Mouse (Mus musculus): ENCODE results near the gene Msi1. TPM values are rescaled to one million over a fixed set of nuclear protein-coding genes. Genes with fewer than 3 reads are reported as not detected.

Msi1 gene
- polyA plus RNA-seq, 1 experiment from 2014 or later: 53.9 TPM

GRCm38 (mm10) chr5:115475337-115476106 lies 46.1 kb downstream of the Msi1 start:
- peak; percentile 88 for ATAC-seq
- H3K4me1 ChIP-seq (replicated peaks; ENCODE audit: control insufficient read depth, insufficient read depth, low read length): peaks cover 16% of the 10 kb centered on the region
- 6% methylated on average over 22 of the region's 22 CpGs for WGBS
- H3K27me3 ChIP-seq (replicated peaks; ENCODE audit: control insufficient read depth, insufficient read depth, low read length): no peaks in the 10 kb centered on the region
- no peak overlapping the region for H3K27ac ChIP-seq (ENCODE audit: low read length)
- H3K9me3 ChIP-seq (ENCODE audit: control insufficient read depth, low read length): no peaks in the 10 kb centered on the region
- peak overlapping the region; percentile 56 for H3K9ac ChIP-seq (replicated peaks; ENCODE audit: low read depth, low read length)
- H3K36me3 ChIP-seq (ENCODE audit: control insufficient read depth, insufficient read depth): no peaks in the 10 kb centered on the region
- peak overlapping the region; percentile 58 for H3K4me2 ChIP-seq (ENCODE audit: low read length)
- peak overlapping the region; percentile 48 for H3K4me3 ChIP-seq (replicated peaks; ENCODE audit: low read length)

GRCm38 (mm10) chr5:115476107-115476727 lies 46.8 kb downstream of the Msi1 start:
- peak; percentile 34; the same call in 1 of the 2 replicates for ATAC-seq
- Histone ChIP-seq H3K4me1 (replicated peaks; ENCODE audit: control insufficient read depth, insufficient read depth, low read length) (peaks cover 12% of the 10 kb centered on the region), H3K9me3 (ENCODE audit: control insufficient read depth, low read length) (no peaks in the 10 kb centered on the region), H3K27me3 (replicated peaks; ENCODE audit: control insufficient read depth, insufficient read depth, low read length) (no peaks in the 10 kb centered on the region), H3K9ac (replicated peaks; ENCODE audit: low read depth, low read length) (peak overlapping the region; percentile 42; the same call in 1 of the 2 replicates), H3K27ac (ENCODE audit: low read length) (no peak overlapping the region), H3K36me3 (ENCODE audit: control insufficient read depth, insufficient read depth) (no peaks in the 10 kb centered on the region), H3K4me2 (ENCODE audit: low read length) (peak overlapping the region; percentile 58), H3K4me3 (replicated peaks; ENCODE audit: low read length) (peak overlapping the region; percentile 48)
- 33% methylated on average over 12 of the region's 12 CpGs for WGBS

DNA sequence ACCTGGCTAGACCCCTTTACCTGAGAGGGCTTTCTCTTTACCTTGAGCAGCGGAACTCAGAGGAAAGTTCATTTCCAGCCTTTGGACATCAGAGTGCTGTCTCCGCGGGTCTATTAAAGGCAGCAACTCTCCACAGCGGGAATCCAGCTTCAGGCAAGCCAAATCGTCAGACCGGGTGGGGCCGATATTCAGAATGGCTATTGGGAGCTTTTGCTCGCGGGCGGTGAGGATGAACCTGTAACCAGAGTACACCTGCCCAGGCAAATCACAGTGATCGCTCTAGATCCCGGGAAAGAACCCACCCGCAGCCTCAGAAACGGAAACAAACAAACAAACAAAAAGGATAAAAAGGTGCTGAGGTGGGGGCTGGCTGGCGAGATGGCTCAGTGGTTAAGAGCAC lies 50.2 kb downstream of the Msi1 start:
- H3K9ac ChIP-seq (replicated peaks; ENCODE audit: low read depth, low read length): no peak overlapping the region
- H3K4me2 ChIP-seq (ENCODE audit: low read length): no peak overlapping the region
- no peak overlapping the region for H3K4me3 ChIP-seq (replicated peaks; ENCODE audit: low read length)
- no peak for ATAC-seq
- no peaks in the 10 kb centered on the region for H3K36me3 ChIP-seq (ENCODE audit: control insufficient read depth, insufficient read depth)
- no peak overlapping the region for H3K27ac ChIP-seq (ENCODE audit: low read length)
- no peaks in the 10 kb centered on the region for H3K27me3 ChIP-seq (replicated peaks; ENCODE audit: control insufficient read depth, insufficient read depth, low read length)
- no peaks in the 10 kb centered on the region for H3K9me3 ChIP-seq (ENCODE audit: control insufficient read depth, low read length)
- peaks cover 30% of the 10 kb centered on the region for H3K4me1 ChIP-seq (replicated peaks; ENCODE audit: control insufficient read depth, insufficient read depth, low read length)
- 37% methylated on average over 15 of the region's 15 CpGs for WGBS

DNA sequence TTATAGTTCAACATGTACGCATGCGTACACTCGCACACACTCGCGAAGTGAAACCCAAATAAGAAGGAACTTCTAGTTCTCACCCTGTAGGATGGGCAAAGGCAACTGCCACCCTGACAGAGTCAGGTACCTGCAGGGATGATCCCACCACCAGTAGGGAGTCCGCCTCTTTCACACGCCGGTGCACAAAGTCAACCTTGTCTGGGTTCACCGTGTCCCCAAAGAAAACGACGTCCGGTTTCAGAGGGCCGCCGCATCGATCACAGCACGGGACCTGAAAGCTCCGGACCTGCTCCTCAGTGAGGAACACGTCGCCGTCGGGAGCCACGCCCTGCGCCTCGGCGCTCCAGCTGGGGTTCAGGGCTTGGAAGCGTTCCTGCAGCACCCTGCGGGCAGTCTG lies 50.7 kb downstream of the Msi1 start:
- 16% methylated on average over 27 of the region's 27 CpGs for WGBS
- no peak for ATAC-seq

GRCm38 (mm10) chr5:115482390-115483265 lies 53.2 kb downstream of the Msi1 start:
- H3K4me3 ChIP-seq (replicated peaks; ENCODE audit: low read length): peak overlapping the region; percentile 17
- no peaks in the 10 kb centered on the region for H3K27me3 ChIP-seq (replicated peaks; ENCODE audit: control insufficient read depth, insufficient read depth, low read length)
- 26% methylated on average over 38 of the region's 38 CpGs for WGBS
- peaks cover 26% of the 10 kb centered on the region for H3K4me1 ChIP-seq (replicated peaks; ENCODE audit: control insufficient read depth, insufficient read depth, low read length)
- H3K4me2 ChIP-seq (ENCODE audit: low read length): peak overlapping the region; percentile 40
- H3K27ac ChIP-seq (ENCODE audit: low read length): no peak overlapping the region
- no peak for ATAC-seq
- H3K9ac ChIP-seq (replicated peaks; ENCODE audit: low read depth, low read length): peak overlapping the region; percentile 1; the same call in 1 of the 2 replicates
- no peaks in the 10 kb centered on the region for H3K9me3 ChIP-seq (ENCODE audit: control insufficient read depth, low read length)
- no peaks in the 10 kb centered on the region for H3K36me3 ChIP-seq (ENCODE audit: control insufficient read depth, insufficient read depth)

More for the DNA sequence above, 50.7 kb downstream of the Msi1 start:
- H3K9me3 ChIP-seq (ENCODE audit: control insufficient read depth, low read length): no peaks in the 10 kb centered on the region
- H3K27ac ChIP-seq (ENCODE audit: low read length): no peak overlapping the region
- peak overlapping the region; percentile 21 for H3K4me3 ChIP-seq (replicated peaks; ENCODE audit: low read length)
- peaks cover 33% of the 10 kb centered on the region for H3K4me1 ChIP-seq (replicated peaks; ENCODE audit: control insufficient read depth, insufficient read depth, low read length)
- H3K4me2 ChIP-seq (ENCODE audit: low read length): peak overlapping the region; percentile 41
- H3K27me3 ChIP-seq (replicated peaks; ENCODE audit: control insufficient read depth, insufficient read depth, low read length): no peaks in the 10 kb centered on the region
- 0 out of 2 replicates have a peak overlapping the region, but pooled peaks have one; percentile 17 for H3K9ac ChIP-seq (replicated peaks; ENCODE audit: low read depth, low read length)
- no peaks in the 10 kb centered on the region for H3K36me3 ChIP-seq (ENCODE audit: control insufficient read depth, insufficient read depth)

DNA sequence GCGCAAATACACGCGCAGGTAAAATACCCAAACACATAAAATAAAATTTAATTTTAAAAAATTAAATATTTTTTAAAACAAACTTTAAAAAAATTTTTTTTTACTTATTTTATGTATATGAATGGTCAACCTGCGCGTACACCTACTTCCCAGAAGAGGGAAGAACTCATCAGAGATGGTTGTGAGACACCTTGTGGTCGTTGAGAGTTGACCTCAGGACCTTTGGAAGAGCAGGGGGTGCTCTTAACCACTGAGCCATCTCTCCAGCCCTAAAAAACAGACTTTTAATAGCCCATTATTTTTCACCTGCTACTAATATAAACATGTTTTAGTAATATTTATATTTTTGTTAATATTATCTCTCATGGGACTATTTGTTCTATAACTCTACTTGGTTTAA lies 54.0 kb downstream of the Msi1 start:
- no peak overlapping the region; the same call in 1 of the 2 replicates for H3K4me3 ChIP-seq (replicated peaks; ENCODE audit: low read length)
- no peaks in the 10 kb centered on the region for H3K9me3 ChIP-seq (ENCODE audit: control insufficient read depth, low read length)
- WGBS: 38% methylated on average over 6 of the region's 6 CpGs
- peaks cover 26% of the 10 kb centered on the region for H3K4me1 ChIP-seq (replicated peaks; ENCODE audit: control insufficient read depth, insufficient read depth, low read length)
- H3K4me2 ChIP-seq (ENCODE audit: low read length): no peak overlapping the region; the same call in 1 of the 2 replicates
- ATAC-seq: no peak
- H3K9ac ChIP-seq (replicated peaks; ENCODE audit: low read depth, low read length): no peak overlapping the region
- H3K27me3 ChIP-seq (replicated peaks; ENCODE audit: control insufficient read depth, insufficient read depth, low read length): no peaks in the 10 kb centered on the region
- H3K27ac ChIP-seq (ENCODE audit: low read length): no peak overlapping the region
- H3K36me3 ChIP-seq (ENCODE audit: control insufficient read depth, insufficient read depth): no peaks in the 10 kb centered on the region

- peak; percentile 93 for ATAC-seq
- peak within 1 kb of the TSS; percentile 51 for H3K27ac ChIP-seq (ENCODE audit: low read length)
Measured at GRCm38 (mm10) chr5:115483947-115484920, 54.8 kb downstream of the Msi1 start, which contains the start of gene Sirt4. Gene Sirt4 (minus strand): TSS chr5:115484725.

GRCm38 (mm10) chr5:115484996-115485395 lies 55.6 kb downstream of the Msi1 start:
- Histone ChIP-seq H3K9me3 (ENCODE audit: control insufficient read depth, low read length) (no peaks in the 10 kb centered on the region), H3K4me2 (ENCODE audit: low read length) (peak overlapping the region; percentile 76), H3K4me3 (replicated peaks; ENCODE audit: low read length) (peak overlapping the region; percentile 55), H3K36me3 (ENCODE audit: control insufficient read depth, insufficient read depth) (no peaks in the 10 kb centered on the region), H3K27me3 (replicated peaks; ENCODE audit: control insufficient read depth, insufficient read depth, low read length) (no peaks in the 10 kb centered on the region), H3K27ac (ENCODE audit: low read length) (no peak overlapping the region), H3K9ac (replicated peaks; ENCODE audit: low read depth, low read length) (peak overlapping the region; percentile 52; the same call in 1 of the 2 replicates), H3K4me1 (replicated peaks; ENCODE audit: control insufficient read depth, insufficient read depth, low read length) (peaks cover 29% of the 10 kb centered on the region)
- ATAC-seq: no peak
- WGBS: 64% methylated on average over 5 of the region's 5 CpGs

More at GRCm38 (mm10) chr5:115483947-115484920, 54.8 kb downstream of the Msi1 start, which contains the start of gene Sirt4:
- H3K4me1 ChIP-seq (replicated peaks; ENCODE audit: control insufficient read depth, insufficient read depth, low read length): peaks cover 30% of the 10 kb centered on the region
- WGBS: 6% methylated on average over 30 of the region's 30 CpGs
- H3K4me3 ChIP-seq (replicated peaks; ENCODE audit: low read length): peak within 1 kb of the TSS; percentile 55
- H3K36me3 ChIP-seq (ENCODE audit: control insufficient read depth, insufficient read depth): no peaks in the 10 kb centered on the region
- no peaks in the 10 kb centered on the region for H3K27me3 ChIP-seq (replicated peaks; ENCODE audit: control insufficient read depth, insufficient read depth, low read length)
- peak within 1 kb of the TSS; percentile 52 for H3K9ac ChIP-seq (replicated peaks; ENCODE audit: low read depth, low read length)
- no peaks in the 10 kb centered on the region for H3K9me3 ChIP-seq (ENCODE audit: control insufficient read depth, low read length)
- peak within 1 kb of the TSS; percentile 76 for H3K4me2 ChIP-seq (ENCODE audit: low read length)
